Mouse (Mus musculus) layer of hippocampus, adult 2 months (tissue): ENCODE data around the gene Fsd1. TPM values are rescaled to one million over a fixed set of nuclear protein-coding genes. Genes with fewer than 3 reads are reported as not detected.
A peak's percentile ranks its signal among the peaks of the same experiment; 100 is the strongest.

Experiments
- DNase-seq, 2 experiments: peaks; one replicate each; pipeline ENCODE4 v3.0.0; 2022; ENCODE audit warnings: low spot score in 2 of 2
- H3K27ac ChIP-seq: fragments of 200-600 bp; 2 replicates; pipeline ENCODE4 v1.8.1; 2022
- H3K4me3 ChIP-seq: fragments of 200-600 bp; 2 replicates; pipeline ENCODE4 v1.8.1; 2022; ENCODE audit warnings: mild to moderate bottlenecking
- CTCF ChIP-seq: fragments of 200-600 bp; conservative IDR thresholded peaks from 2 replicates; pipeline ENCODE4 v1.8.1; 2022; ENCODE audit warnings: antibody characterized with exemption, mild to moderate bottlenecking, moderate library complexity
- total RNA-seq, 2 experiments: library from RNA; stranded (reverse); gene quantifications; 2 replicates each; pipeline ENCODE4 v1.2.3; 2021

Fsd1 gene
- total RNA-seq, 2 experiments from 2014 or later = 67.2 to 69.0 TPM

- no peak for DNase-seq
- no peak for TF ChIP-seq CTCF
- no peak overlapping the region for H3K27ac ChIP-seq
- H3K4me3 ChIP-seq = peak overlapping the region; percentile 69
Measured at GRCm38 (mm10) chr17:56040857-56041163, 54.5 kb downstream of the Fsd1 start.

Other genes starting within 250 kb of the Fsd1 start
- gene Adgre4, start 236.5 kb upstream of the Fsd1 start, total RNA-seq = not detected
- gene Zfp119a, start 107.6 kb upstream of the Fsd1 start, total RNA-seq = 1 to 10 TPM; 5.0 to 7.4 TPM
- 1 to 10 TPM; 6.2 to 6.9 TPM for gene Zfp959, start 94.4 kb upstream of the Fsd1 start, total RNA-seq
- 1 to 10 TPM; 3.5 to 4.0 TPM for gene Zfp119b, start 37.0 kb upstream of the Fsd1 start, total RNA-seq
- 1 to 10 TPM; 1.0 to 1.6 TPM for gene Ebi3, start 33.9 kb upstream of the Fsd1 start, total RNA-seq
- 10 to 100 TPM; 18.1 to 19.0 TPM for gene Yju2, start 27.4 kb upstream of the Fsd1 start, total RNA-seq
- gene Shd, start 16.0 kb upstream of the Fsd1 start, total RNA-seq = 10 to 100 TPM; 23.7 to 28.4 TPM
- 1 to 10 TPM; 2.2 to 2.8 TPM for gene Stap2, start 19.1 kb downstream of the Fsd1 start, total RNA-seq
- gene Mpnd, start 19.2 kb downstream of the Fsd1 start, total RNA-seq = 100 to 1,000 TPM; 101 to 103 TPM
- gene Sh3gl1, start 50.1 kb downstream of the Fsd1 start, total RNA-seq = 10 to 100 TPM; 63.0 to 69.7 TPM
- gene Chaf1a, start 53.9 kb downstream of the Fsd1 start, total RNA-seq = 1 to 10 TPM; 2.7 to 3.3 TPM
- 10 to 100 TPM; 82.9 to 89.3 TPM for gene Ubxn6, start 88.5 kb downstream of the Fsd1 start, total RNA-seq
- gene Hdgfl2, start 93.1 kb downstream of the Fsd1 start, total RNA-seq = 100 to 1,000 TPM; 122 to 135 TPM
- gene Plin4, start 123.3 kb downstream of the Fsd1 start, total RNA-seq = 10 to 100 TPM in 1 of 2 experiments, 1 to 10 TPM in 1; 7.5 to 10.1 TPM
- under 1 TPM; 0.54 to 0.76 TPM for gene Plin5, start 131.1 kb downstream of the Fsd1 start, total RNA-seq
- gene Lrg1, start 135.5 kb downstream of the Fsd1 start, total RNA-seq = 1 to 10 TPM in 1 of 2 experiments, under 1 TPM in 1; 0.77 to 1.6 TPM
- gene Sema6b, start 153.8 kb downstream of the Fsd1 start, total RNA-seq = 100 to 1,000 TPM; 125 to 133 TPM
- gene Tnfaip8l1, start 176.0 kb downstream of the Fsd1 start, total RNA-seq = 1 to 10 TPM; 5.4 to 7.0 TPM
- gene Mydgf, start 197.4 kb downstream of the Fsd1 start, total RNA-seq = 10 to 100 TPM; 40.6 to 41.1 TPM
- 10 to 100 TPM; 65.3 to 66.1 TPM for gene Dpp9, start 232.4 kb downstream of the Fsd1 start, total RNA-seq